Mouse (Mus musculus): ENCODE results near the gene Dnaic1. TPM values are rescaled to one million over a fixed set of nuclear protein-coding genes. Genes with fewer than 3 reads are reported as not detected.
A peak's percentile ranks its signal among the peaks of the same experiment; 100 is the strongest.

Gene Dnaic1
- polyA plus RNA-seq, 1 experiment from 2014 or later, result 8.9 TPM

- no peak for DNase-seq (ENCODE audit: low spot score)
- no peaks in the 10 kb centered on the region for H3K4me1 ChIP-seq (ENCODE audit: insufficient read depth, low read depth, low read length)
- no peak for TF ChIP-seq CTCF (IDR thresholded peaks at IDR 0.05)
- ATAC-seq, result no peak
- 44% methylated on average over 13 of the region's 13 CpGs for WGBS
- no peaks in the 10 kb centered on the region for H3K36me3 ChIP-seq (ENCODE audit: insufficient read depth, low read length)
- H3K4me3 ChIP-seq (ENCODE audit: low read depth, low read length), result no peak overlapping the region
- no peak overlapping the region for H3K27ac ChIP-seq (ENCODE audit: low read length)
- no peak overlapping the region for H3K4me2 ChIP-seq (replicated peaks; ENCODE audit: low read depth, low read length)
- H3K27me3 ChIP-seq (replicated peaks; ENCODE audit: insufficient read depth, low read length), result no peaks in the 10 kb centered on the region
- H3K9ac ChIP-seq (replicated peaks; ENCODE audit: low read depth), result no peak overlapping the region
- H3K9me3 ChIP-seq (ENCODE audit: low read length), result no peaks in the 10 kb centered on the region
Observed at GRCm38 (mm10) chr4:41527076-41527475, 42.5 kb upstream of the Dnaic1 start.

DNA sequence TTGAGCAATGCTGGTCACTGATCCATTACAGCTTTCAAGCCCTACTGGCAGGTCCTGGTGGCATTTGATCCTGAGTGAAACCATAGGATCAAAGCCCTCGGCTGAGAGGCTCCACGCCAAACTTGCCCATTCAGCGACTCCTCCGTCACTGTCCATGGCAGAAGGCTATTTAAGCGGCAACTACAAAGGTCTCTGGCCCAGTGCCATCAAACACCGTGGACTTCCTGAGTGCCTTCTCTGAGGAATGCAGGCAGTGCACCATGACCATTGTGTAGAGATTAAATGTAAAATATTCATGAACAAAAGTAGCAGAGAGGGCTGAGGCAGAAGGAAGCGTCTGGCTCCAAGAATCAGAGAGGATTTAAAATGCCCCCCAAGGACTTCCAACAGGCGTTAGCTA lies 41.6 kb upstream of the Dnaic1 start:
- ATAC-seq (no peak), DNase-seq (ENCODE audit: low spot score) (no peak)
- no peak overlapping the region for H3K27ac ChIP-seq (ENCODE audit: low read length)
- no peaks in the 10 kb centered on the region for H3K27me3 ChIP-seq (replicated peaks; ENCODE audit: insufficient read depth, low read length)
- H3K36me3 ChIP-seq (ENCODE audit: insufficient read depth, low read length), result no peaks in the 10 kb centered on the region
- H3K4me1 ChIP-seq (ENCODE audit: insufficient read depth, low read depth, low read length), result no peaks in the 10 kb centered on the region
- no peaks in the 10 kb centered on the region for H3K9me3 ChIP-seq (ENCODE audit: low read length)
- TF ChIP-seq EP300 (IDR thresholded peaks at IDR 0.05), result no peak
- TF ChIP-seq CTCF (IDR thresholded peaks at IDR 0.05), result no peak
- 13% methylated on average over 8 of the region's 8 CpGs for WGBS
- no peak overlapping the region for H3K9ac ChIP-seq (replicated peaks; ENCODE audit: low read depth)
- H3K4me3 ChIP-seq (ENCODE audit: low read depth, low read length), result no peak overlapping the region
- H3K4me2 ChIP-seq (replicated peaks; ENCODE audit: low read depth, low read length), result no peak overlapping the region

DNA sequence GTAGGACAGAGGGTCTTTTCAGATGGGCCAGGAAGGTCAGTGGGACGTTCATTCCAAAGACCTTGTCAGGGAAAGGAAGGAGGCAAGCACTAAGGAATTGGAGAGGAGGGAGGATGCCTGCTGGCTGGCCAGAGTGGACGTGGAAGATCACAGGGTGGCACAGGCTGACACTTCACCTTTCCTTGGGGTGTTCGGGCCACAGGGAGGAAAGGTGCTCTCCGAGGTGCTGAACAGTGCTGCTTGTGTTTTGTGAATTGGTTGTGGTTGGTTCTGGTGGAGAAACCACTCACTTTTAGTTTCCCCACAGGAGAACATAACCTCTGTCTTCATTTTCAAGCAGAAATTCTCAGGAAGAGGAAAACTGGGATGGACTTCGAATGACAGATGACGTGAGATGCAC lies 37.2 kb upstream of the Dnaic1 start:
- H3K9ac ChIP-seq (replicated peaks; ENCODE audit: low read depth), result no peak overlapping the region
- H3K27ac ChIP-seq (ENCODE audit: low read length), result no peak overlapping the region
- TF ChIP-seq EP300 (IDR thresholded peaks at IDR 0.05), result no peak
- TF ChIP-seq CTCF (IDR thresholded peaks at IDR 0.05), result no peak
- no peak for DNase-seq (ENCODE audit: low spot score)
- H3K9me3 ChIP-seq (ENCODE audit: low read length), result no peaks in the 10 kb centered on the region
- no peaks in the 10 kb centered on the region for H3K27me3 ChIP-seq (replicated peaks; ENCODE audit: insufficient read depth, low read length)
- H3K36me3 ChIP-seq (ENCODE audit: insufficient read depth, low read length), result no peaks in the 10 kb centered on the region
- no peak for ATAC-seq
- no peak overlapping the region for H3K4me3 ChIP-seq (ENCODE audit: low read depth, low read length)
- 21% methylated on average over 6 of the region's 6 CpGs for WGBS
- no peaks in the 10 kb centered on the region for H3K4me1 ChIP-seq (ENCODE audit: insufficient read depth, low read depth, low read length)
- no peak overlapping the region for H3K4me2 ChIP-seq (replicated peaks; ENCODE audit: low read depth, low read length)

- H3K4me1 ChIP-seq (ENCODE audit: insufficient read depth, low read depth, low read length), result no peaks in the 10 kb centered on the region
- no peak overlapping the region for H3K9ac ChIP-seq (replicated peaks; ENCODE audit: low read depth)
- no peak for ATAC-seq
- H3K4me3 ChIP-seq (ENCODE audit: low read depth, low read length), result no peak overlapping the region
- no peak for DNase-seq (ENCODE audit: low spot score)
- H3K27ac ChIP-seq (ENCODE audit: low read length), result no peak overlapping the region
- H3K4me2 ChIP-seq (replicated peaks; ENCODE audit: low read depth, low read length), result no peak overlapping the region
- 63% methylated on average over 5 of the region's 5 CpGs for WGBS
- no peaks in the 10 kb centered on the region for H3K27me3 ChIP-seq (replicated peaks; ENCODE audit: insufficient read depth, low read length)
- H3K9me3 ChIP-seq (ENCODE audit: low read length), result no peaks in the 10 kb centered on the region
- no peaks in the 10 kb centered on the region for H3K36me3 ChIP-seq (ENCODE audit: insufficient read depth, low read length)
- TF ChIP-seq CTCF (IDR thresholded peaks at IDR 0.05) (no peak), EP300 (IDR thresholded peaks at IDR 0.05) (no peak)
Observed at GRCm38 (mm10) chr4:41534866-41535265, 34.7 kb upstream of the Dnaic1 start.

GRCm38 (mm10) chr4:41542136-41542535 lies 27.4 kb upstream of the Dnaic1 start:
- no peak for DNase-seq (ENCODE audit: low spot score)

DNA sequence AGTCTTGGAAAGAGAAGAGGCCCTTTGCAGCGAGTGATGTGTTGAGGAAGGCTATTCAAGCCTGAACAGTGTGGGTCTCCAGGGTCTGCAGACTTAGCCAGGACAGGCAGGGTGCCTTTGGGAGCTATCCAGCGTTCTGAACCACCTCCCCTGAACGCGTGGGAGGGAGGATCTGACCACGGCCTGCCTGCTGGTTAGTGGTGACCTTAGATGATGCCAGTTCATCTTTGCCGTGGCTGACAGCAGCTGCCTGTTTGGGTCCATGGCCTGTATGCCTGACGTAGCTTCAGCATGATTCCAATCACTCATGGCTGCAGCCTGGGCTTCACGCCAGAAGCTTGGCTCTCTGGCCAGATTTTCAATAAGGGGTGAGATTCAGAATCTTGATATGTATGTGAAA lies 23.6 kb upstream of the Dnaic1 start:
- Histone ChIP-seq H3K4me3 (ENCODE audit: low read depth, low read length) (no peak overlapping the region), H3K9me3 (ENCODE audit: low read length) (no peaks in the 10 kb centered on the region), H3K27me3 (replicated peaks; ENCODE audit: insufficient read depth, low read length) (no peaks in the 10 kb centered on the region), H3K36me3 (ENCODE audit: insufficient read depth, low read length) (no peaks in the 10 kb centered on the region), H3K9ac (replicated peaks; ENCODE audit: low read depth) (no peak overlapping the region), H3K4me2 (replicated peaks; ENCODE audit: low read depth, low read length) (no peak overlapping the region), H3K4me1 (ENCODE audit: insufficient read depth, low read depth, low read length) (no peaks in the 10 kb centered on the region), H3K27ac (ENCODE audit: low read length) (no peak overlapping the region)
- 13% methylated on average over 8 of the region's 8 CpGs for WGBS
- TF ChIP-seq CTCF (IDR thresholded peaks at IDR 0.05) (no peak), EP300 (IDR thresholded peaks at IDR 0.05) (no peak)
- DNase-seq (ENCODE audit: low spot score) (peak; percentile 49), ATAC-seq (peak; percentile 11; the same call in 1 of the 2 replicates)

More at GRCm38 (mm10) chr4:41542136-41542535, 27.4 kb upstream of the Dnaic1 start:
- TF ChIP-seq EP300 (IDR thresholded peaks at IDR 0.05) (no peak), CTCF (IDR thresholded peaks at IDR 0.05) (no peak)
- 67% methylated on average over 8 of the region's 8 CpGs for WGBS
- no peak overlapping the region for H3K4me3 ChIP-seq (ENCODE audit: low read depth, low read length)
- H3K36me3 ChIP-seq (ENCODE audit: insufficient read depth, low read length), result no peaks in the 10 kb centered on the region
- H3K9me3 ChIP-seq (ENCODE audit: low read length), result no peaks in the 10 kb centered on the region
- ATAC-seq, result no peak
- no peak overlapping the region for H3K4me2 ChIP-seq (replicated peaks; ENCODE audit: low read depth, low read length)
- no peak overlapping the region for H3K9ac ChIP-seq (replicated peaks; ENCODE audit: low read depth)
- H3K27ac ChIP-seq (ENCODE audit: low read length), result no peak overlapping the region
- no peaks in the 10 kb centered on the region for H3K27me3 ChIP-seq (replicated peaks; ENCODE audit: insufficient read depth, low read length)
- H3K4me1 ChIP-seq (ENCODE audit: insufficient read depth, low read depth, low read length), result no peaks in the 10 kb centered on the region

GRCm38 (mm10) chr4:41547086-41547485 lies 22.5 kb upstream of the Dnaic1 start:
- Histone ChIP-seq H3K27me3 (replicated peaks; ENCODE audit: insufficient read depth, low read length) (no peaks in the 10 kb centered on the region), H3K4me3 (ENCODE audit: low read depth, low read length) (no peak overlapping the region), H3K4me2 (replicated peaks; ENCODE audit: low read depth, low read length) (no peak overlapping the region), H3K27ac (ENCODE audit: low read length) (no peak overlapping the region), H3K36me3 (ENCODE audit: insufficient read depth, low read length) (no peaks in the 10 kb centered on the region), H3K9me3 (ENCODE audit: low read length) (no peaks in the 10 kb centered on the region), H3K4me1 (ENCODE audit: insufficient read depth, low read depth, low read length) (no peaks in the 10 kb centered on the region), H3K9ac (replicated peaks; ENCODE audit: low read depth) (no peak overlapping the region)
- ATAC-seq (no peak), DNase-seq (ENCODE audit: low spot score) (no peak)
- WGBS, result 57% methylated on average over 1 of the region's 1 CpGs
- TF ChIP-seq CTCF (IDR thresholded peaks at IDR 0.05) (no peak), EP300 (IDR thresholded peaks at IDR 0.05) (no peak)
